Mouse (Mus musculus): ENCODE data around the gene Gm9046.
"Not testable (repeated sequence)": the region's sequence is repeated elsewhere in the genome, so short reads cannot be mapped to it uniquely, and the experiment has no call there.

Gm9046 gene

DNA sequence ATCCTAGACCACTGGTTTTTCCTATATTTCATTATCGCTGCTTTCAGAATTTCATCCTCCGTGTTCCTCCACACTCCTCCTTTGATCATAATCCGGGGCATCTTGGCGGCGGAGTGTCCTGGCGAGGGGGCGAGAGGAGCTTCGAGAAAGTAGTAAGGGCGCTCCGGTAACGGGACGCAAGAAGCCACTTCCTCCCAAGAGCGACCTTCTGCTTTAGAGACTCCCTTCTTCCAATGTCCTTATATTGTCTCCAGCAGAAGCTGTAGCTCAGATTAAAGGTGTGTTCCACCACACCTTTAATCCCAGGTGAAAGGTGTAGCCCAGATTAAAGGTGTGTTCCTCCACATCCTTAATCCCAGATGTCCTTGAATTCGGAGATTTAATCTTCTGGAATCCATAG, at the start of gene Gm9046:
Gene Gm9046 (minus strand): TSS at position 101 of the 400 bp plus-strand sequence.
- not testable (repeated sequence) for DNase-seq (ENCODE audit: low read depth, low spot score)

DNA sequence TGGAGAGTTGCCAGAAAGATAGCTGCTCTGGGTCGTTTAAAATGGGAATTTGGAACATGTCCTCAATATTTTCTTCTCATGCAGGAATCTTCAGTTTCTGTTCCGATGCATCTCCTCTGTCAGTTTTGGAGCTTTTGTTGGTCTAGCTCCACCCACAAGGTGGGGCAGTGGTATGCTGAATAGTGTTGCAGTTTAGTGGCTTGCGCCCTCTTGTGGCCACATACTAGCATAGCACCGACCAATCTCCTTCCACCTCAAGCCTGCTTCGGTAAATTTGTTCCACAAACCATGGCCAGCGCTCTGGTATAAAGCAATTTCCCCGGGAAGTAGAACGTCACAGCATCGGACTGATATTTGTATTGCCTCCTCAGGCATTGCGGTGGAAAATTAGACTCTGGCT, 27.4 kb upstream of the Gm9046 start:
- DNase-seq (ENCODE audit: low read depth, low spot score): peak; percentile 63

DNA sequence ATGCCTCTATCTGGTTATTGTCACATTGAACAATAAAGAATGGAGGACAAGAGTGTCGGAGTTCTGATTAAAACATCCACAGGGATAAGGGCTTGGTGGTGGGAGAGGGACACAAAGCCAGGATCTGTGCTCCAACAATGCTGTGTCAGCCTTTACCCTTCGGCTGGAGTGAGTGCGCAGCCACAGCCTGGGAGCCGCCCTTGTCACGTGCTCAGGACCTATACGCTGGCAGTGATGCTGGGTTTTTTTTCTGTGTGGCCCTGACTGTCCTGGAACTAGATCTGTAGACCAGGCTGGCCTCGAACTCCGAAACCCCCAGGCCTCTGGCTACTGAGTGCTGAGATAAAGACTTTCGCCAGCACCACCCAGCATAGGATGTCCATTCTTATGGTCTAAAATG, 26.5 kb upstream of the Gm9046 start:
- DNase-seq (ENCODE audit: low read depth, low spot score): no peak

DNA sequence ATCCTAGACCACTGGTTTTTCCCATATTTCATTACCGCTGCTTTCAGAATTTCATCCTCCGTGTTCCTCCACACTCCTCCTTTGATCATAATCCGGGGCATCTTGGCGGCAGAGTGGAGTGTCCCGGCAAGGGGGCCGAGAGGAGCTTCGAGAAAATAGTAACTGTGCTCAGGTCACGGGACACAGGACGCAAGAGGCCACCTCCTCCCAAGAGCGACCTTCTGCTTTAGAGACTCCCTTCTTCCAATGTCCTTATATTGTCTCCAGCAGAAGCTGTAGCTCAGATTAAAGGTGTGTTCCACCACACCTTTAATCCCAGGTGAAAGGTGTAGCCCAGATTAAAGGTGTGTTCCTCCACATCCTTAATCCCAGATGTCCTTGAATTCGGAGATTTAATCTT, 10.9 kb upstream of the Gm9046 start, which contains the start of gene Gm9049:
Gene Gm9049 (minus strand): TSS at position 101 of the 400 bp plus-strand sequence.
- not testable (repeated sequence) for DNase-seq (ENCODE audit: low read depth, low spot score)

DNA sequence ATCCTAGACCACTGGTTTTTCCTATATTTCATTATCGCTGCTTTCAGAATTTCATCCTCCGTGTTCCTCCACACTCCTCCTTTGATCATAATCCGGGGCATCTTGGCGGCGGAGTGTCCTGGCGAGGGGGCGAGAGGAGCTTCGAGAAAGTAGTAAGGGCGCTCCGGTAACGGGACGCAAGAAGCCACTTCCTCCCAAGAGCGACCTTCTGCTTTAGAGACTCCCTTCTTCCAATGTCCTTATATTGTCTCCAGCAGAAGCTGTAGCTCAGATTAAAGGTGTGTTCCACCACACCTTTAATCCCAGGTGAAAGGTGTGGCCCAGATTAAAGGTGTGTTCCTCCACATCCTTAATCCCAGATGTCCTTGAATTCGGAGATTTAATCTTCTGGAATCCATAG, 5.5 kb upstream of the Gm9046 start, which contains the start of gene Gm9048:
Gene Gm9048 (minus strand): TSS at position 101 of the 400 bp plus-strand sequence.
- not testable (repeated sequence) for DNase-seq (ENCODE audit: low read depth, low spot score)

DNA sequence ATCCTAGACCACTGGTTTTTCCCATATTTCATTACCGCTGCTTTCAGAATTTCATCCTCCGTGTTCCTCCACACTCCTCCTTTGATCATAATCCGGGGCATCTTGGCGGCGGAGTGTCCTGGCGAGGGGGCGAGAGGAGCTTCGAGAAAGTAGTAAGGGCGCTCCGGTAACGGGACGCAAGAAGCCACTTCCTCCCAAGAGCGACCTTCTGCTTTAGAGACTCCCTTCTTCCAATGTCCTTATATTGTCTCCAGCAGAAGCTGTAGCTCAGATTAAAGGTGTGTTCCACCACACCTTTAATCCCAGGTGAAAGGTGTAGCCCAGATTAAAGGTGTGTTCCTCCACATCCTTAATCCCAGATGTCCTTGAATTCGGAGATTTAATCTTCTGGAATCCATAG, 5.3 kb downstream of the Gm9046 start, which contains the start of gene Gm9045:
Gene Gm9045 (minus strand): TSS at position 101 of the 400 bp plus-strand sequence.
- not testable (repeated sequence) for DNase-seq (ENCODE audit: low read depth, low spot score)

DNA sequence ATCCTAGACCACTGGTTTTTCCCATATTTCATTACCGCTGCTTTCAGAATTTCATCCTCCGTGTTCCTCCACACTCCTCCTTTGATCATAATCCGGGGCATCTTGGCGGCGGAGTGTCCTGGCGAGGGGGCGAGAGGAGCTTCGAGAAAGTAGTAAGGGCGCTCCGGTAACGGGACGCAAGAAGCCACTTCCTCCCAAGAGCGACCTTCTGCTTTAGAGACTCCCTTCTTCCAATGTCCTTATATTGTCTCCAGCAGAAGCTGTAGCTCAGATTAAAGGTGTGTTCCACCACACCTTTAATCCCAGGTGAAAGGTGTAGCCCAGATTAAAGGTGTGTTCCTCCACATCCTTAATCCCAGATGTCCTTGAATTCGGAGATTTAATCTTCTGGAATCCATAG, 10.7 kb downstream of the Gm9046 start, which contains the start of gene Gm9044:
Gene Gm9044 (minus strand): TSS at position 101 of the 400 bp plus-strand sequence.
- not testable (repeated sequence) for DNase-seq (ENCODE audit: low read depth, low spot score)

DNA sequence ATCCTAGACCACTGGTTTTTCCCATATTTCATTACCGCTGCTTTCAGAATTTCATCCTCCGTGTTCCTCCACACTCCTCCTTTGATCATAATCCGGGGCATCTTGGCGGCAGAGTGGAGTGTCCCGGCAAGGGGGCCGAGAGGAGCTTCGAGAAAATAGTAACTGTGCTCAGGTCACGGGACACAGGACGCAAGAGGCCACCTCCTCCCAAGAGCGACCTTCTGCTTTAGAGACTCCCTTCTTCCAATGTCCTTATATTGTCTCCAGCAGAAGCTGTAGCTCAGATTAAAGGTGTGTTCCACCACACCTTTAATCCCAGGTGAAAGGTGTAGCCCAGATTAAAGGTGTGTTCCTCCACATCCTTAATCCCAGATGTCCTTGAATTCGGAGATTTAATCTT, 16.2 kb downstream of the Gm9046 start, which contains the start of gene Gm9040:
Gene Gm9040 (minus strand): TSS at position 101 of the 400 bp plus-strand sequence.
- DNase-seq (ENCODE audit: low read depth, low spot score): not testable (repeated sequence)

DNA sequence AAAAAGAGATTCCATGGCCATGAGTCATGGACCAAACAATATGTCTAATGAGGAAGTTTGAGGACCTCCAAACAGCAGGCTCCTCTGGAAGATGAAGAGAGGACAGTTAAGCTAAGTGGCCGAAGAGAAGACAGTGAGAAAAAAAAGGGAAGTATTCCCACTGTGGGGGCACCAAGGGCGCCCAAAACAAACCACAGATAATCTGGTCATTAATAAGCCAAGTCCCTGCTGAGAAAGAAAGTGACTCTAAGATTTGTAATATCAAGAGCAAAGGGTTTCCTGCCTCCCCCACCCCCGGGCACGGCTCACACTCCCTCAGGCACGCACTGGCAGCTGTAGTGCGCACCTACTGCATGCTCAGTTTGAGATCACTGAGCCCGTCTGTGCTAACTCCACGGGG, 24.0 kb downstream of the Gm9046 start:
- no peak for DNase-seq (ENCODE audit: low read depth, low spot score)

DNA sequence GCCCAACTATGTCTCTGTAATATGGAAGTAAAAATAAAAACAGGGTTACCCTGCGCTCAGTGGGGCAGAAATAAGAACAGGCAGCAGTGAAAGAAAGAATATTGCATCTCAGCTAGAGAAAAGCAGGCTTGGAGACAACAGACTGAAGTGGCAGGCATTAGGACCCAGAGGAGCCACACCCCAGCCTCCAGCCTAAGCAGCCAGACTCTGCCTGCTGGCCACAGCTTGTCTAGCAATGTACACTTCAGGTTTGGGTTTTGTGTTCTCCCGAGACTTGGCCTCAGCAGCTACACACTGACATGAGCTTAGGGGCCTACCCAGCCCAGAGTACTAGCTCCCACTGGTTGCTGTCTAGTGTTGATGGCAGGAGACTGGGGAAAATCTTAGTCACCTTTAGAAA, 40.9 kb downstream of the Gm9046 start:
- DNase-seq (ENCODE audit: low read depth, low spot score): not testable (repeated sequence)

DNA sequence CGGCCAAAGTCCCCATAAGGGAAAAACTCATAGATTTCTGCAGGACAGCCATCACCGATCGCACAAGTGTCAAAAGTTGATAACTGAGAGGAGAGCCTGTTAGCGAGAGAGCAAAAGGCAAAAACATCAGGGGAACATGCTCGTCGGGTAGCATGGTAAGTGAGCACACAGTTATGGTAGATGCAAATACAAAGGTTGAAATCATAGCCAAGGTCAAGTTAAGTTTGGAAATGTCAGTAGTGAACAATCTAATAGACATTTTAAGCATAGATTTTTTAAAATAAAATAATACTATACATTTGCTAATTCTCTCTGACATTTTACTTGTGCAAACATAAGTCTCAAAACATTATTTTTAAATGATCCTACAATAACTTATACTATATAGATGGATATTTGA, 48.1 kb downstream of the Gm9046 start, which contains the start of gene Iltifb:
Gene Iltifb (minus strand): TSS at position 101 of the 400 bp plus-strand sequence.
- DNase-seq (ENCODE audit: low read depth, low spot score): no peak

All from retina, adult 2 months (tissue).